Mouse (Mus musculus): ENCODE results near the gene Tsen2. TPM values are rescaled to one million over a fixed set of nuclear protein-coding genes. Genes with fewer than 3 reads are reported as not detected.
A peak's percentile ranks its signal among the peaks of the same experiment; 100 is the strongest.

Gene Tsen2
- polyA plus RNA-seq, 1 experiment from 2014 or later = 40.9 TPM

GRCm38 (mm10) chr6:115527418-115527817 is 17.0 kb upstream of the Tsen2 start:
- Histone ChIP-seq H3K9ac (ENCODE audit: low read length) (no peak overlapping the region), H3K27me3 (replicated peaks; ENCODE audit: control insufficient read depth, insufficient read depth, low read length) (no peaks in the 10 kb centered on the region), H3K27ac (ENCODE audit: low read depth, low read length) (no peak overlapping the region), H3K4me3 (ENCODE audit: low read depth, low read length) (no peak overlapping the region), H3K4me1 (ENCODE audit: control insufficient read depth, insufficient read depth, low read length) (no peaks in the 10 kb centered on the region), H3K9me3 (replicated peaks; ENCODE audit: control insufficient read depth, low read length) (no peaks in the 10 kb centered on the region), H3K36me3 (ENCODE audit: control insufficient read depth, insufficient read depth, low read length) (no peaks in the 10 kb centered on the region), H3K4me2 (ENCODE audit: low read length) (no peak overlapping the region)
- 96% methylated on average over 3 of the region's 3 CpGs for WGBS
- DNase-seq (ENCODE audit: low spot score) (no peak), ATAC-seq (no peak)

DNA sequence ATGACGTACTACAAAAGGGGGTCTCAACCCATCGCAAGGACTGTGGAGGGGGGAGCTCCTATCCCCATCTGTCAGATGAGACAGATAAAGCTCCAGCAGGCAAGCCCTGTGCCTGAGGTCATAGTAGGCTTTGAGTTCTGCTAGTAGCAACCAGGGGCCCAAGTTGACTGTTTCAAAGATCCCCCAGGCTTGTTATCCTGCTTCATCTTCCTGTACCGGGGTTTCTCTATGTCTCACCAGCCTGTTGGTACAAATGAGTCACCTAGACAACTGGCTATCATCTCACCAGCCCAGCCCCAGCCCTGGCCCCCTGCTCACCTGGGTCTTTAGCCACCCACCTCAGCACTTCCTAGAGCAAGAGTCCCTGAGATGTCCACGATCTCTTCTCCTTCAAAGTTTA is 16.1 kb upstream of the Tsen2 start:
- Histone ChIP-seq H3K27me3 (replicated peaks; ENCODE audit: control insufficient read depth, insufficient read depth, low read length) (no peaks in the 10 kb centered on the region), H3K9me3 (replicated peaks; ENCODE audit: control insufficient read depth, low read length) (no peaks in the 10 kb centered on the region), H3K36me3 (ENCODE audit: control insufficient read depth, insufficient read depth, low read length) (no peaks in the 10 kb centered on the region), H3K9ac (ENCODE audit: low read length) (no peak overlapping the region), H3K4me3 (ENCODE audit: low read depth, low read length) (no peak overlapping the region), H3K4me1 (ENCODE audit: control insufficient read depth, insufficient read depth, low read length) (no peaks in the 10 kb centered on the region), H3K4me2 (ENCODE audit: low read length) (no peak overlapping the region), H3K27ac (ENCODE audit: low read depth, low read length) (no peak overlapping the region)
- WGBS = 95% methylated on average over 4 of the region's 4 CpGs
- ATAC-seq = no peak
- DNase-seq (ENCODE audit: low spot score) = no peak

- Histone ChIP-seq H3K9me3 (replicated peaks; ENCODE audit: control insufficient read depth, low read length) (no peaks in the 10 kb centered on the region), H3K9ac (ENCODE audit: low read length) (no peak overlapping the region), H3K27ac (ENCODE audit: low read depth, low read length) (no peak overlapping the region), H3K4me2 (ENCODE audit: low read length) (no peak overlapping the region), H3K36me3 (ENCODE audit: control insufficient read depth, insufficient read depth, low read length) (no peaks in the 10 kb centered on the region), H3K27me3 (replicated peaks; ENCODE audit: control insufficient read depth, insufficient read depth, low read length) (no peaks in the 10 kb centered on the region), H3K4me3 (ENCODE audit: low read depth, low read length) (no peak overlapping the region), H3K4me1 (ENCODE audit: control insufficient read depth, insufficient read depth, low read length) (0 out of 2 replicates have a peak, but pooled peaks cover 2% of the 10 kb centered on the region)
- peak; percentile 57; the same call in 1 of the 2 replicates for ATAC-seq
- peak; percentile 63 for DNase-seq (ENCODE audit: low spot score)
- 51% methylated on average over 7 of the region's 7 CpGs for WGBS
Measured at GRCm38 (mm10) chr6:115534617-115535016, 9.8 kb upstream of the Tsen2 start.

DNA sequence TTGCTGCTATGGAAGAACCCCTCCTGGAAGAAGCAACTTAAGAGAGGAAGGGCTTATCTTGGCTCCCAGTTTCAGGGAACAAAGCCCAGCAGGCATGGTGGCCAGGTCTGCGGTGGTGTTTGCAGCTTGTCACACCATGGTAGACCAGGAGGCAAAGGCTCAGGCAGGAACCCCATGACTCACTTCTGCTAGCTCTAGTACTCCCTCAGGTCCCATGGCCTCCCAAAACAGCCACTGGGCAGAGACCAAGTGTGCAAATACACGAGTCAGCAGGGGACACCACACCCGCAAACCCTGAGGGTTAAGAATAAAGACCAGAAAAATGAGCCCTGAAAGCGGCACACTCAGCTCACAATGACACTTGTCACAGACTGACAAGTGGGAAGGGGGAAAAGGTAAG is 8.3 kb upstream of the Tsen2 start:
- no peak for ATAC-seq
- Histone ChIP-seq H3K4me3 (ENCODE audit: low read depth, low read length) (no peak overlapping the region), H3K4me2 (ENCODE audit: low read length) (no peak overlapping the region), H3K4me1 (ENCODE audit: control insufficient read depth, insufficient read depth, low read length) (0 out of 2 replicates have a peak, but pooled peaks cover 2% of the 10 kb centered on the region), H3K27me3 (replicated peaks; ENCODE audit: control insufficient read depth, insufficient read depth, low read length) (no peaks in the 10 kb centered on the region), H3K9me3 (replicated peaks; ENCODE audit: control insufficient read depth, low read length) (no peaks in the 10 kb centered on the region), H3K36me3 (ENCODE audit: control insufficient read depth, insufficient read depth, low read length) (no peaks in the 10 kb centered on the region), H3K27ac (ENCODE audit: low read depth, low read length) (no peak overlapping the region), H3K9ac (ENCODE audit: low read length) (no peak overlapping the region)
- 57% methylated on average over 4 of the region's 4 CpGs for WGBS
- no peak for DNase-seq (ENCODE audit: low spot score)

DNA sequence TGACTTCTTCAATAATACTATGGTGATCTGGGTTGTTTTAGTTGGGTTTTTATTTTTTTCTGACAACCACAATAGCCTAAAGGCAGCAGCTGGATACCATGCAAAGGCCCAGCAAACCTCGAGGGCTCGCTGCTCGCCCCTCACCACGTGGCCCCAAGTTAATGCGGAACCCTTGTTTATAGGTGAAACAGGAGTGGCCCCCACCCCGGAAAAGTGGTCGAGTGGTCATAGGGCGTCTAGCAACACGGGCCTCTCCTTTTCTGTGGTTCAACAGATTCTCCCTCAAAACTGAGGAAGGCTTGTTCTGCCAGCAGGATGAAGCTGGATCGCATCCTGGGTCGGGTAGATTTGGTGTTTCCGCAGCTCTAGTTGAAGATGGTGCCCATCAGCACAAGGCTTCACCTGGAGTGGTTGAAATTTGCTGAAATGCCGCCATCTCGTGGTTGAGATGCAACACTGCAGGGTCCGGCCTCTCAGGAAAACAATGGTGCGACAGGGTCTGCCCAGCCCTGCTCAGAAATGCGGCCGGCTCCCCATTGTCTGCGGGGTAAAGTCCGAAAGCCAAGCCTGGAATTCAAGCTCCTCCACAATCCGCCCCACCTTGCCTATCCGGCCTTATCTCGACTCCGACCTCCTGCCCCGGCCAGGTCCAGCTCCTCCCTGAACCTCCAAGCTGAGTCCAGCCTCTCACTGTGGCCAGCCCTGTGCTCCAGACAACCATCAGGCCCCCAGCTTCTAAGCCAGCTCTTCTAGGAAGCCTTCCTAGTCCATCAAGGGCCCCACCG is 5.6 kb upstream of the Tsen2 start:
- Histone ChIP-seq H3K4me1 (ENCODE audit: control insufficient read depth, insufficient read depth, low read length) (0 out of 2 replicates have a peak, but pooled peaks cover 2% of the 10 kb centered on the region), H3K36me3 (ENCODE audit: control insufficient read depth, insufficient read depth, low read length) (no peaks in the 10 kb centered on the region), H3K27me3 (replicated peaks; ENCODE audit: control insufficient read depth, insufficient read depth, low read length) (no peaks in the 10 kb centered on the region), H3K9ac (ENCODE audit: low read length) (peak overlapping the region; percentile 66), H3K27ac (ENCODE audit: low read depth, low read length) (no peak overlapping the region), H3K4me2 (ENCODE audit: low read length) (peak overlapping the region; percentile 58), H3K4me3 (ENCODE audit: low read depth, low read length) (peak overlapping the region; percentile 25), H3K9me3 (replicated peaks; ENCODE audit: control insufficient read depth, low read length) (no peaks in the 10 kb centered on the region)
- ATAC-seq (peak; percentile 91), DNase-seq (ENCODE audit: low spot score) (peak; percentile 87)
- WGBS = 22% methylated on average over 26 of the region's 26 CpGs

DNA sequence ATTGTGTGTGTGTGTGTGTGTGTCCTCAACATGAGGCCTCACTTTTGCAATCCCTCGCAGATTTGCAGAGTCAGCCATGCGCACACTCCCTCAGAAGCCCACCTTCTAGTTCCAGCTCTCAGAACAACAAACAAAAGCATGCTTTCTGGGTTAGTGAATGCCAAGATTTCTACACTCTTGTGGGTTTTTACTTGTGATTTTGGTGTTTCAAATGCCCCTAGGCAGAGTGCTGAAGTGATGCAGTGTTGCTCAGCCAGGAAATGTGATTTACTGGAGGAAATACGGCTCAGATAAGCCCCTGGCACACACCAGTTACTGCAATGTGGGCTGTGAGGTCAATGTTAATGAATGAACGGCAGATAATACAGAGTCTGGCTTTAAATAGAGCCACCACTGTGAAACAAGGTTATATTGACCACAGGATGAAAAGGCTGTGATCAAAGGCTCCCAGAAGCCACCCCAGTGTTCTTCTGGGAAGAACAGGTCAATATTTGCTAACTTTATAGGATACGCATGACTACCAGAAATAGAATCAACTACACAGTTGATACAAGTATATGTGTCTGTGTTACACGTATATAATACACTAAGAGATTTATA is 2.7 kb upstream of the Tsen2 start:
- H3K9ac ChIP-seq (ENCODE audit: low read length) = no peak overlapping the region
- no peaks in the 10 kb centered on the region for H3K9me3 ChIP-seq (replicated peaks; ENCODE audit: control insufficient read depth, low read length)
- no peak overlapping the region for H3K27ac ChIP-seq (ENCODE audit: low read depth, low read length)
- no peak for DNase-seq (ENCODE audit: low spot score)
- no peak overlapping the region for H3K4me3 ChIP-seq (ENCODE audit: low read depth, low read length)
- H3K27me3 ChIP-seq (replicated peaks; ENCODE audit: control insufficient read depth, insufficient read depth, low read length) = no peaks in the 10 kb centered on the region
- 61% methylated on average over 6 of the region's 6 CpGs for WGBS
- H3K36me3 ChIP-seq (ENCODE audit: control insufficient read depth, insufficient read depth, low read length) = no peaks in the 10 kb centered on the region
- H3K4me1 ChIP-seq (ENCODE audit: control insufficient read depth, insufficient read depth, low read length) = peaks cover 4% of the 10 kb centered on the region; the same call in 1 of the 2 replicates
- H3K4me2 ChIP-seq (ENCODE audit: low read length) = no peak overlapping the region
- ATAC-seq = no peak

- no peaks in the 10 kb centered on the region for H3K9me3 ChIP-seq (replicated peaks; ENCODE audit: control insufficient read depth, low read length)
- ATAC-seq (no peak), DNase-seq (ENCODE audit: low spot score) (no peak)
- H3K36me3 ChIP-seq (ENCODE audit: control insufficient read depth, insufficient read depth, low read length) = no peaks in the 10 kb centered on the region
- H3K4me1 ChIP-seq (ENCODE audit: control insufficient read depth, insufficient read depth, low read length) = peaks cover 4% of the 10 kb centered on the region; the same call in 1 of the 2 replicates
- H3K4me2 ChIP-seq (ENCODE audit: low read length) = no peak overlapping the region
- H3K27me3 ChIP-seq (replicated peaks; ENCODE audit: control insufficient read depth, insufficient read depth, low read length) = no peaks in the 10 kb centered on the region
- WGBS = 58% methylated on average over 3 of the region's 3 CpGs
- H3K4me3 ChIP-seq (ENCODE audit: low read depth, low read length) = no peak overlapping the region
- H3K27ac ChIP-seq (ENCODE audit: low read depth, low read length) = no peak overlapping the region
- H3K9ac ChIP-seq (ENCODE audit: low read length) = no peak overlapping the region
Measured at GRCm38 (mm10) chr6:115542341-115542740, 2.1 kb upstream of the Tsen2 start.

DNA sequence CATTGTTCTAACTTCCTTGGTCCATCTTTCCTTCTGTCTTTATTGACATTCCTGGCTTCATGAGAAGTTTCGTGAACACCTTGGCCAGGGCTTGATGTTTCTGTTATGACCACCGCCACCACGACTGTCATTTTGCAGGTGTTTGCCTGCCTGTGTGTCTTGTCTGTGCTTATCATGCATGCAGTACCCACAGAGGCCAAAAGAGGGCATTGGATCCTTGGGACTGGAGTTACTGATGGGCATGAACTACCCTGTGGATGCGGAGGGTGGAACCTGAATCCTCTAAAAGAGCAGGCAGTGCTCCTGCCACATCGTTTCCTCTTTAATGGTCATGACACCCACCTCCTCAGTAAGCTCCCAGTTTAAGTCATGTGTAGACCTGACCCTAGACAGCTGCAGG is 1.8 kb downstream of the Tsen2 start:
- no peak overlapping the region for H3K4me3 ChIP-seq (ENCODE audit: low read depth, low read length)
- H3K27ac ChIP-seq (ENCODE audit: low read depth, low read length) = no peak overlapping the region
- H3K9me3 ChIP-seq (replicated peaks; ENCODE audit: control insufficient read depth, low read length) = no peaks in the 10 kb centered on the region
- whole genome bisulfite sequencing = 88% methylated on average over 5 of the region's 5 CpGs
- ATAC-seq = no peak
- H3K36me3 ChIP-seq (ENCODE audit: control insufficient read depth, insufficient read depth, low read length) = peaks cover 32% of the 10 kb centered on the region
- H3K4me2 ChIP-seq (ENCODE audit: low read length) = no peak overlapping the region
- no peak overlapping the region for H3K9ac ChIP-seq (ENCODE audit: low read length)
- peak; percentile 20 for DNase-seq (ENCODE audit: low spot score)
- no peaks in the 10 kb centered on the region for H3K27me3 ChIP-seq (replicated peaks; ENCODE audit: control insufficient read depth, insufficient read depth, low read length)
- peaks cover 2% of the 10 kb centered on the region; the same call in 1 of the 2 replicates for H3K4me1 ChIP-seq (ENCODE audit: control insufficient read depth, insufficient read depth, low read length)

- Histone ChIP-seq H3K4me2 (ENCODE audit: low read length) (no peak overlapping the region), H3K9me3 (replicated peaks; ENCODE audit: control insufficient read depth, low read length) (no peaks in the 10 kb centered on the region), H3K36me3 (ENCODE audit: control insufficient read depth, insufficient read depth, low read length) (peaks cover 50% of the 10 kb centered on the region), H3K27me3 (replicated peaks; ENCODE audit: control insufficient read depth, insufficient read depth, low read length) (no peaks in the 10 kb centered on the region), H3K4me1 (ENCODE audit: control insufficient read depth, insufficient read depth, low read length) (no peaks in the 10 kb centered on the region), H3K27ac (ENCODE audit: low read depth, low read length) (no peak overlapping the region), H3K9ac (ENCODE audit: low read length) (no peak overlapping the region), H3K4me3 (ENCODE audit: low read depth, low read length) (no peak overlapping the region)
- DNase-seq (ENCODE audit: low spot score) (no peak), ATAC-seq (no peak)
- 76% methylated on average over 5 of the region's 5 CpGs for WGBS
Measured at GRCm38 (mm10) chr6:115555485-115555884, 11.0 kb downstream of the Tsen2 start.
